Mouse (Mus musculus) neural tube, embryonic 14.5 days (tissue): ENCODE measurements around the gene Pdlim1. TPM values are rescaled to one million over a fixed set of nuclear protein-coding genes. Genes with fewer than 3 reads are reported as not detected.

Source experiments
- ATAC-seq: fragments of 200-750 bp; cut with Nextera tagmentation; 2 replicates; pipeline ENCODE4 v1.8.0; 2017; ENCODE audit warnings: low read depth, mild to moderate bottlenecking, moderate TSS enrichment, moderate library complexity
- H3K27ac ChIP-seq: fragments of 300-500 bp; sonication (generic); 2 replicates; pipeline ENCODE4 v1.5.1; 2014; ENCODE audit warnings: low read depth, mild to moderate bottlenecking, control low read depth, low read length, moderate library complexity, mixed read lengths
- H3K27me3 ChIP-seq: fragments of 300-500 bp; sonication (generic); 2 replicates; pipeline ENCODE4 v1.6.1; 2014; ENCODE audit warnings: low read length; ENCODE audit not compliant: control insufficient read depth, insufficient read depth
- H3K36me3 ChIP-seq: fragments of 300-500 bp; sonication (generic); 2 replicates; pipeline ENCODE4 v1.6.1; 2014; ENCODE audit warnings: low read length, mixed read lengths; ENCODE audit not compliant: control insufficient read depth, insufficient read depth
- H3K4me1 ChIP-seq: fragments of 300-500 bp; sonication (generic); 2 replicates; pipeline ENCODE4 v1.6.1; 2014; ENCODE audit warnings: low read length; ENCODE audit not compliant: control insufficient read depth, insufficient read depth
- H3K4me2 ChIP-seq: fragments of 300-500 bp; sonication (generic); 2 replicates; pipeline ENCODE4 v1.6.1; 2014; ENCODE audit warnings: mild to moderate bottlenecking, low read depth, low read length, control low read depth
- H3K4me3 ChIP-seq: fragments of 300-500 bp; sonication (generic); 2 replicates; pipeline ENCODE4 v1.5.1; 2014; ENCODE audit warnings: low read depth, low read length, control low read depth, mixed read lengths
- H3K9ac ChIP-seq: fragments of 300-500 bp; sonication (generic); replicated peaks from 2 replicates; pipeline ENCODE4 v1.6.1; 2014; ENCODE audit warnings: low read depth, mild to moderate bottlenecking, control low read depth, low read length, mixed read lengths
- H3K9me3 ChIP-seq: fragments of 300-500 bp; sonication (generic); 2 replicates; pipeline ENCODE4 v1.6.1; 2016; ENCODE audit warnings: low read length; ENCODE audit not compliant: control insufficient read depth
- WGBS: fragments of 180-500 bp; shearing (Covaris S2); extraction: QIAGEN DNeasy Blood & Tissue Kit; methylation state at CpG from one replicate; pipeline ENCODE4 v1.1.7; 2014; 5-methylcytosine and 5-hydroxymethylcytosine counted together
- polyA plus RNA-seq: library from polyadenylated mRNA; unstranded; fragments of >200 nt; fragmentation: Nextera tagmentation; extraction: Ambion mirVana; gene quantifications from 2 replicates; pipeline ENCODE4 v1.2.1, GENCODE M21; 2014

The Pdlim1 gene
- polyA plus RNA-seq, 1 experiment from 2014 or later = 3.2 TPM

GRCm38 (mm10) chr19:40297078-40297797 is 25.6 kb upstream of the Pdlim1 start:
- Histone ChIP-seq H3K4me1 (peaks cover 5% of the 10 kb centered on the region; the same call in 1 of the 2 replicates), H3K36me3 (peaks cover 16% of the 10 kb centered on the region; the same call in 1 of the 2 replicates), H3K9me3 (no peaks in the 10 kb centered on the region), H3K27ac (no peak overlapping the region), H3K4me3 (no peak overlapping the region), H3K27me3 (no peaks in the 10 kb centered on the region), H3K9ac (no peak overlapping the region), H3K4me2 (no peak overlapping the region)
- ATAC-seq = no peak
- 78% methylated on average over 7 of the region's 7 CpGs for WGBS

DNA sequence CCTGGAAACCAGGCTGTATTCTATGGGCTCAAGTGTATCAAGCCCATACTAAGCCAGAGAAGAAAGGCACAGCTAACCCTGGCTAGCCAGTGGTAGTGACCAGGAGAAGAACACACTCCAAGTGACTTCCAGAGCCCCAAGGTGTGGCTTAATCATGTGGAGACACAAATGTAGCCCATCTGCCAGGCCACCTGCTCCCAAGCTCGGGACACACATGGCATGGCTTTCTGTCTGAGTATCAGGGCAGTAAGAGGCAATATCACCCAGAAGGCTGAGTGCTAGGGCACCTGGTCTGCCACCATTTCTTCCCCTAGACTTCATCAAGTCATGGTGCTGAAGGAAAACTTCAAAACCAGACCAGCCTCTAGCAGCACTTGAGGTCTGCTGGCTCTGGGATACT is 22.6 kb upstream of the Pdlim1 start:
- Histone ChIP-seq H3K4me1 (peaks cover 5% of the 10 kb centered on the region; the same call in 1 of the 2 replicates), H3K27ac (no peak overlapping the region), H3K36me3 (peaks cover 16% of the 10 kb centered on the region; the same call in 1 of the 2 replicates), H3K9me3 (no peaks in the 10 kb centered on the region), H3K9ac (no peak overlapping the region), H3K4me3 (no peak overlapping the region), H3K27me3 (no peaks in the 10 kb centered on the region), H3K4me2 (no peak overlapping the region)
- no peak for ATAC-seq
- WGBS = 50% methylated on average over 1 of the region's 1 CpGs

DNA sequence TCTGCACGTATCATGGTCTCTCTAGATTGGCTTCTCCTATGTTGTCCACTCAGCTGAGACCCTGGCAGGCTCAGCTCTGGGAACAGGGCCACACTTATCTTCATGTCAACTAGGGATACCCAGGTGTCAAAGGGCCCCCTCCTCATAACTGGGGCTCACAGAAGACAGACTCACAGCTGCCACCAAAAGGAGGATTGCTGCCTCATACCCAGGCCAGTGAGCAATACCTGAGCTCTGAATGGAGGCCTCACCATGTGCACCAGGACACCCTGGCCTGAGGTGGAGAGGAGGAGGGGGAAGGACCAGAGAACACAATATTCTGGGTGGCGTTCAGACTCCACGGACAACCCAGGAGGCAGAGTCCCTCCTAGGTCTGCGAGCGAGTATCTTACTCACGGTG is 22.1 kb upstream of the Pdlim1 start:
- H3K9ac ChIP-seq = no peak overlapping the region
- H3K4me2 ChIP-seq = no peak overlapping the region

GRCm38 (mm10) chr19:40290099-40290724 is 18.6 kb upstream of the Pdlim1 start:
- Histone ChIP-seq H3K9ac (no peak overlapping the region), H3K4me1 (no peaks in the 10 kb centered on the region), H3K4me3 (no peak overlapping the region), H3K9me3 (no peaks in the 10 kb centered on the region), H3K36me3 (peaks cover 10% of the 10 kb centered on the region; the same call in 1 of the 2 replicates), H3K27me3 (no peaks in the 10 kb centered on the region), H3K27ac (no peak overlapping the region), H3K4me2 (no peak overlapping the region)
- no peak for ATAC-seq
- 89% methylated on average over 6 of the region's 6 CpGs for WGBS

More for the DNA sequence above, 22.1 kb upstream of the Pdlim1 start:
- WGBS = 95% methylated on average over 6 of the region's 6 CpGs
- no peak for ATAC-seq
- peaks cover under 1% of the 10 kb centered on the region; the same call in 1 of the 2 replicates for H3K4me1 ChIP-seq
- H3K27me3 ChIP-seq = no peaks in the 10 kb centered on the region
- no peak overlapping the region for H3K27ac ChIP-seq
- no peaks in the 10 kb centered on the region for H3K9me3 ChIP-seq
- H3K36me3 ChIP-seq = peaks cover 16% of the 10 kb centered on the region; the same call in 1 of the 2 replicates
- H3K4me3 ChIP-seq = no peak overlapping the region

GRCm38 (mm10) chr19:40288415-40288814 is 16.8 kb upstream of the Pdlim1 start:
- no peak overlapping the region for H3K4me2 ChIP-seq
- 91% methylated on average over 9 of the region's 9 CpGs for WGBS
- no peak for ATAC-seq

DNA sequence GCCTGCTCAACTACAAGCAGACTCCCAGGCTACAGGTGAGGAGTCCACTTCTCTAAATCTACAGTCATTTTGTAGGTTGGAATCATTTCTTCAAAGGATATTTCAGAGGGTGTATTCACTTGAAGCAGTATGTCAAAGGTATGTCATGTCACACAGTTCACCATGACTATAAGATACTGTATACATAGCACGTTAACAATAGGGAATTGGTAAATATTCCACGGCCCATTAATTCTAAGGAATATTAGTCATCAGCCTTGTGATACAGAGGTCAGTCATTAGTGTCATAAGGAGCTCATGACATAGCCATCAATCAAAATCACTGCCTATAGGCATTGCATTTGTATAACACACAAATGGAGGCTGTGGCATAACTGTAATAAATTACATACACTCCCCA is 13.1 kb upstream of the Pdlim1 start:
- no peaks in the 10 kb centered on the region for H3K4me1 ChIP-seq
- H3K36me3 ChIP-seq = no peaks in the 10 kb centered on the region
- 86% methylated on average over 2 of the region's 2 CpGs for WGBS
- H3K9me3 ChIP-seq = no peaks in the 10 kb centered on the region
- no peaks in the 10 kb centered on the region for H3K27me3 ChIP-seq
- H3K4me2 ChIP-seq = no peak overlapping the region
- H3K4me3 ChIP-seq = no peak overlapping the region
- H3K27ac ChIP-seq = no peak overlapping the region
- no peak overlapping the region for H3K9ac ChIP-seq
- ATAC-seq = peak; percentile 38

More at GRCm38 (mm10) chr19:40288415-40288814, 16.8 kb upstream of the Pdlim1 start:
- Histone ChIP-seq H3K9me3 (no peaks in the 10 kb centered on the region), H3K9ac (no peak overlapping the region), H3K4me1 (no peaks in the 10 kb centered on the region), H3K36me3 (no peaks in the 10 kb centered on the region), H3K27me3 (no peaks in the 10 kb centered on the region), H3K27ac (no peak overlapping the region), H3K4me3 (no peak overlapping the region)

GRCm38 (mm10) chr19:40283415-40283814 is 11.8 kb upstream of the Pdlim1 start:
- WGBS = 74% methylated on average over 2 of the region's 2 CpGs
- Histone ChIP-seq H3K36me3 (no peaks in the 10 kb centered on the region), H3K4me3 (no peak overlapping the region), H3K27ac (no peak overlapping the region), H3K4me2 (no peak overlapping the region), H3K9ac (no peak overlapping the region), H3K9me3 (no peaks in the 10 kb centered on the region), H3K4me1 (no peaks in the 10 kb centered on the region), H3K27me3 (no peaks in the 10 kb centered on the region)
- no peak for ATAC-seq

DNA sequence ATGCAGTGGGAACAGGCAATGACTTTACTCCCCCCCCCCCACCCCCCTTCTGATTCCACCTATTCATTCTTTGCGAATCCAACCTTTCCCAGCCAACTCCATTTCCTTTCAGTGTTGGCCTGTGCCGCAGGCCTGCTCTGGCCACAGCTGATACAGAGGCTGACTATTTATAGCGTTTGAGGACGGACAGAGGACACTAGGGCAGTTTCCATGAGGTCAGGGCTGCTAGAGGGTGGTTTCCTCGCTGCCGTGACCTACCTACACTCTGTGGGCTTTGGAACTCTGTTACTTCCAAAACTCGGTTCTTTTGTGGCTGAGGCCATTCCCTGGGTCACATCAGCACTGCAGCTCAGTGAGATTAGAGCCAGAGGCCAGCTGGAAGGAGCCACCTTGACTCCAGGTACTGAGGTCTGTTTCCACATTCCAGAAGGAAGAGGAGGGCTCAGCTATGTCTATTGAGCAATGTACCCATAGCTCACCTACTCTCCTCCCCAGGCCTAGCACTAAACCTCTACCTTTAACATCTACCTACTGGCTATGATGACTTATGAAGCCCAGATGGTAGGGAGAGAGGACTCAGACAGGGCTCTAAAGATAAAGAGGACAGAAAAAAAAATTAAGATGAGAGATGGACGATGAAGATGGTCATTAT is 6.9 kb upstream of the Pdlim1 start:
- Histone ChIP-seq H3K36me3 (no peaks in the 10 kb centered on the region), H3K4me1 (no peaks in the 10 kb centered on the region), H3K4me2 (no peak overlapping the region), H3K27ac (no peak overlapping the region), H3K9ac (no peak overlapping the region), H3K27me3 (no peaks in the 10 kb centered on the region), H3K9me3 (no peaks in the 10 kb centered on the region), H3K4me3 (no peak overlapping the region)
- WGBS = 84% methylated on average over 8 of the region's 8 CpGs
- ATAC-seq = no peak

DNA sequence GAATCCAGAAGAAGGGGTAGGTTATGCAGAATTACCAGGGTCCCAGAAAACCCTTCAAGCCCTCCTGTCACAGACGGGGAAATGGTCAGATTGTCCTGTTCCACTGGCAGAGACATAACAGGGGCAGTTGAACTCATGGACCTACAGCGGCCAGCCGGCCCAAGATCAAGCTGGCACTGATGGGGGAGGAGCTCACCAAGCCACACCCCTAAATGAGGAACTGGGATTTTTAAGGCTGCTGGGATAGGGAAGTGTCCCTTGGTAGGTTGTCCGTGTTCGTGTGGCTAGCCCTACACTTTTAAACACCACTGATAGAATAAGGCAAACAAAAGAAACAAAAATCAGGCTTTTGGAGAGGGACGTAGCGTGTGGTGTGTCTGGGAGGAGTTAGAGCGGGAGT is 5.9 kb upstream of the Pdlim1 start:
- no peaks in the 10 kb centered on the region for H3K36me3 ChIP-seq
- no peaks in the 10 kb centered on the region; the same call in 1 of the 2 replicates for H3K27me3 ChIP-seq
- H3K4me3 ChIP-seq = no peak overlapping the region
- no peaks in the 10 kb centered on the region for H3K9me3 ChIP-seq
- no peak overlapping the region for H3K4me2 ChIP-seq
- ATAC-seq = no peak
- 88% methylated on average over 8 of the region's 8 CpGs for WGBS
- no peaks in the 10 kb centered on the region for H3K4me1 ChIP-seq
- H3K27ac ChIP-seq = no peak overlapping the region
- no peak overlapping the region for H3K9ac ChIP-seq
